Mouse (Mus musculus): Measurements from ENCODE around the gene Smim22. TPM values are rescaled to one million over a fixed set of nuclear protein-coding genes. Genes with fewer than 3 reads are reported as not detected.
A peak's percentile ranks its signal among the peaks of the same experiment; 100 is the strongest.

Gene Smim22
- total RNA-seq (2021) = not detected
- long read RNA-seq, experiment 1, partial matches to known transcripts = 0 of 1 reads
- long read RNA-seq, experiment 1, other reads (novel, unspliced or antisense) = 1 of 1 reads
- long read RNA-seq, experiment 2 = 0 reads

DNA sequence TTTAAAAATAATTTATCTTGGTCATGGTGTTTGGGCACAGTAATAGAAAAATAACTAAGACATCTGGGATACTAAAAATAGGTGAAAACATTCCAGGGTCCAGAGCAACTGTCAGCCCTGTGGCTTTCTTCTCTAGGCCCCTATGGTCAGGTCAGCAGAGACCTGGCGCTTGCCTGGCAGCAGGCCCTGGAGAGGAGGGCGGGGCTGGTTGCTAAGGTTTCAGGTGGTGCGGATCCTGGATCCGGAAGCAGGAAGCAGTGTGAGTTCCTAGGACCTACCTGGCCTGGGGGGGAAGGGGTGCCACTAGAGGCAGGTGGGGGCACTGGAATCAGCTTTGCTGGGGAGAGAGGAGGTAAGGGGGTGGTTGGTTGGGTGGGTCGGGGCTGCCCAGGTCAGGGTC is at the start of gene Smim22:
Gene Smim22 (plus strand): TSS at position 222 of the 400 bp plus-strand sequence.
- DNase-seq = no peak
- intact Hi-C loops (cut with DNase I) = no loop called here

- DNase-seq = no peak
- intact Hi-C loops (cut with DNase I) = no loop called here
Measured at GRCm38 (mm10) chr16:4957446-4957845, 49.6 kb upstream of the Smim22 start.

GRCm38 (mm10) chr16:4960260-4960659 is 46.8 kb upstream of the Smim22 start:
- intact Hi-C loops (cut with DNase I) = no loop called here

DNA sequence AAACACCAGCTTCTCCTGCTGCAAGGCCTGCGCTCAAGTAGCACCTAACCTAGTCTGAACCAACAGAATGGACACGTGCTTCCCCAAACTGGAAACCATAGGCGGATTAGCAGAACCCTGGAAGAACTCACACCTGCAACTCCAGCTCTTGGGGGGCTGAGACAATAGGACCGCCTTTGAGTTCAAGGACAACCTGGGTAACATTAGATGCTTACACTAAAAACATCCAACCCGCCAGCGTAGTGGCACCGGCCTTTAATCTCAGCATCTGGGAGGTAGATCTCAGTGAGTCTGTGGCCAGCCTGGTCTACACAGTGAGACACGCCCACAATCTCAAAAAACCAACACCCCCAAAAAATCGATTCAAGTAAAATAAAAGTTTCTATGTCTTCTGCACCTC is 43.7 kb upstream of the Smim22 start:
- intact Hi-C loops (cut with DNase I) = no loop called here
- no peak for DNase-seq

More at GRCm38 (mm10) chr16:4960260-4960659, 46.8 kb upstream of the Smim22 start:
- DNase-seq = no peak

DNA sequence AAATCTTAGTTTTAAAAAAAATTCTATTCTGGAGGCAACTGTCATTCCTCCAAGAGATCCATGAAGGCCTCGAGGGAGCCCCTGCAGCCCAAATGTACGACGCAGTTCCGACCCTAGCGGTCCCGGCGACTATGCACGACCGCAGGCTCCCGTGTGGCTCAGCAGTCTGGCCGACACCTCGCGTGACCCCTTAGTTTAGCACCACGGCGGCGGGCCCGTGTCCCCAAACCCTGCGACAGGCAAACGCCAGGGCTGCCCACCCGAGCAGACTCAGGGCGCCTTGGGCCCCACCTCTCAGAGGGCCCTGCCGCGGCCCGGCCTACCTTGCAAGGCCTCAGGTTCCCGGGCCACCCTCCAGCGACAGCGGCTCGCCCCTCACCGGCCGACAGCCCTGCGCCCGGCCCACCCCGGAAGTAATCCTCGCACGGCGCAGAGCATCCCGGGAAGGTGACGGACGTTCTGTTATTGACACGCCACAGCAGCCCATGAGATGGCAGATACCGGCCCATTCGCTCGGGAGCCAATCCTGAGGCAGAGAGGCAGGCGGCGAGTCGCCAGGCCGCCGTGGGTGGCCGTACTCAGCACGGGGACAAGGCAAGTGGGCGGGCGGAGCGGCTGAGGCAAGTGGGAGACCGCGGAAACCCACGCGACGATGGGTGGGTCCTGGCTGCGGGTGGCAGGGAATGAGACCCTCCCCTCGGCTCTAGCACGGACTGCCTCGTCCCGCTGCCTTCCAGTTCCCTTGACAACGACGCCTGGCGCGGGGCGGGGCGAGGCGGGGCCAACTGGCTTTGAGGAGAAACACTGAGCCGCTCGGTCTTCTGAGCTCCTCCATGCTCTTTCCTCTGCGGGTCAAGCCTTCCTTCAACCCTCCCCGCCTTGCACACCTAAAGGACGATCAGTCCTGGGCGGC is 43.0 kb upstream of the Smim22 start, which contains the start of gene Anks3:
Gene Anks3 (minus strand): TSS at position 409 of the 913 bp plus-strand sequence.
- peak; percentile 96 to 97 for DNase-seq
- intact Hi-C loops (cut with DNase I) = no loop called here

- DNase-seq = no peak
- intact Hi-C loops (cut with DNase I) = no loop called here
Measured at GRCm38 (mm10) chr16:4964731-4965391, 42.2 kb upstream of the Smim22 start.

GRCm38 (mm10) chr16:4965392-4966129 is 41.5 kb upstream of the Smim22 start:
- no peak for DNase-seq

GRCm38 (mm10) chr16:4968426-4968825 is 38.7 kb upstream of the Smim22 start:
- no peak for DNase-seq
- intact Hi-C loops (cut with DNase I) = no loop called here

More at GRCm38 (mm10) chr16:4965392-4966129, 41.5 kb upstream of the Smim22 start:
- intact Hi-C loops (cut with DNase I) = no loop called here

DNA sequence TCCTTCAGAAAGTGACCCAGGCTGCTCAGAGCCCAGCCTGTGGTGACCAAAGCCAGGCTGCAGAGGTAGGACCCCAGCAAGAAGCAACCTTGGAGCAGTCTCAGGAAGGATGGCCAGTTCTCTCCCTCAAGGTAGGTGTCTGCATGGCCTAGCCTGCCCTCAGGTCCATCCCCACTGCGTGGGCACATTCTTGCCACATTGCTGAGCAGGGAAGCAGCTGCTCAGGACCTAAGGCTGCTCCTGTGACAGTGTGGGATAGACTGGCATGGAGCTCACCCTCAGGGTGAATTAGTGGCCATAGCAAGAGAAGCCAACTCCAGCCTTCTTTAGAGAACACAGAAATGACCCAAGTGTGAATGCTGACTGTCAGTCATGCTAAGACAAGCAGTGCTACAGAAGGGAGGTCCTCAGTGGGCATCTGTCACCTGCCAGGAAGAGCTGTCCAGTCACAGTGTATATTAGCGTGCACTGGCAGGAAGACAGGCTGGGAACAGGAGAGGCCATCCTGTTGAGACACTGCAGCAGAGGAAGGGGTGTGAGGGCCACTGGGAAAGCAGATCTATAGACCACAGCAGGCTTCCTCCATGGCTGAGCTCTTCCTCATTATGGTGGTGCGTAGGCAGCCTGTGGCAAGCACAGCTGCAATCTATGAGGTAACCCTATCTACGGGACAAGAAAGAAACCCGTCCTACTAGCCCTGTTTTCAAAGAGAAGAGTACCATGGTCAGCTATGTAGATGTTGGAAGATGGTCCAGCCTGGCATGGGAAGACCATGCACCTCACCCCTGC is 37.8 kb upstream of the Smim22 start:
- no peak for DNase-seq
- intact Hi-C loops (cut with DNase I) = no loop called here

DNA sequence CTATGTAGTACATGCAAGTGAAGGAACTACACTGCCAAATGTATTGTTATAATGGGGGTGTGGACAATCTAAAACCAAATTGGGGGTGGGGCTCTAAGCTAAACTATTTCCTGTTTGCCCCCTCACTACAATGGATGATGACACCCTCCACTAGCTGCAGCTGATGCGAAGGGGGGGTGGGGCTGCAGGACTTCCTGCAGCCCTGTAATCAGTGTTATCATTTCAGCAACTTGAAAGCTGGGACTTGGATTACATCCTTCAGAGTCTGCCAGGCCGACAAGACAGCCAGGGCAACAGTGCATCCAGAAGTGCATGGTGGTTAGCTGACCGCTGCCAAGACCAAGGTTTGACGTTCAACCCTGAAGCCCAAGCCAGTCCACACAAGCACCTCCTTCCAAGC is 35.5 kb upstream of the Smim22 start:
- intact Hi-C loops (cut with DNase I) = no loop called here
- no peak for DNase-seq

DNA sequence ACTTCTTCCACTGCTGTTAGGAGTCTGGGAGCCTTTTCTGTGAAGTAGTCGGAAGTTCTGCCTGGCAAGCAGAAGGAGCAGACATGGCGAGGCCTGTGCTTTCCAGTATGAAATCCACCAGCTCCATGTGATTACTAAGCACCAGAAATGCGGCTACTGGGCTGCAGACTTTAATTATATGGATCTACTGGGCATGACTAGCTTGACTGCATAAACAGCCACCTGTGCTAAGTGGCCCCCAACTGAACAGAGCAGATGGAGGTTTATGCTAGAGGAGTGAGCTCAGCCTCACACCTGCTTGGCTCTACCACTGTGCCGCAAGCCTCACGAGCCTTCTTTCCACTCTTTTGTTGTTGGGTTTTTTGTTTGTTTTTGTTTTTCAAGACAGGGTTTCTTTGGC is 32.6 kb upstream of the Smim22 start:
- no peak for DNase-seq
- intact Hi-C loops (cut with DNase I) = no loop called here

- intact Hi-C loops (cut with DNase I) = no loop called here
- DNase-seq = no peak
Measured at GRCm38 (mm10) chr16:4976180-4976579, 30.9 kb upstream of the Smim22 start.

DNA sequence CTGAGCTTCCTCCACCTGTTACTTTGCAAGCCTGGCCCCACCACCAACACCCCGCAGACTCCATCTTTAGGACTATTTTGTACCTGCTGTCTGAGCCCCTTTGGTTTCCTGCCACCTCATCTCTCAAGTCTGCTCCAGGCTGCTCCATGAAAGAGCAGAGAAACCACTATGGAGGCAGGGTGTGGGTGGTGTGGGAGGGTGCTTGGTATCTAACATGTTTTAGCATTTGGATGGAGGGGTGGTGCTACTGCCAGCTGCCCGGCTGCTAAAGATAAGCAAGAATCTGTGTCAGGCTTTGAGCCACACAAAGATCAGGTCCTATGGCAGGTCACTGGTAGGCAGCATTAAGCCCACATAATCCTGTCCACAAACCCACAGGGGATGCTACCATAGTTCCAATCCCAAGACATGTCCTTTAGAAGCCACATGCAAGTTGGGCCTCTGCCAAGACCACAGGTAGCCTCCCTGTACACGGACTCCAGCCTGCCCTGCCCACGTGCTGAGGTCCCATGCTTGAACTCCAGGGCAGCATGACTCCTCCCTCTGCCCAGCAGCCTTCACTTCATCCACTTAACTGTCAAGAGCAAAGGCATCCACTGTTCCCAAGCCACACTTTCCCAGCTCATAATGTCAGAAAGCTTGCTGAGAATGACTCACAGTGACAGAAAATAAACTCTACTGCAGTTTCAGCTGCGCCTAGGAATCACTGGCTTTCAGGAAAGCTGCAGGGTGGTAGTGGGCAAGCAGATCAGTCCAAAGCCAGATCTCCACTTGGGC is 28.6 kb upstream of the Smim22 start:
- no peak for DNase-seq
- intact Hi-C loops (cut with DNase I) = no loop called here

DNA sequence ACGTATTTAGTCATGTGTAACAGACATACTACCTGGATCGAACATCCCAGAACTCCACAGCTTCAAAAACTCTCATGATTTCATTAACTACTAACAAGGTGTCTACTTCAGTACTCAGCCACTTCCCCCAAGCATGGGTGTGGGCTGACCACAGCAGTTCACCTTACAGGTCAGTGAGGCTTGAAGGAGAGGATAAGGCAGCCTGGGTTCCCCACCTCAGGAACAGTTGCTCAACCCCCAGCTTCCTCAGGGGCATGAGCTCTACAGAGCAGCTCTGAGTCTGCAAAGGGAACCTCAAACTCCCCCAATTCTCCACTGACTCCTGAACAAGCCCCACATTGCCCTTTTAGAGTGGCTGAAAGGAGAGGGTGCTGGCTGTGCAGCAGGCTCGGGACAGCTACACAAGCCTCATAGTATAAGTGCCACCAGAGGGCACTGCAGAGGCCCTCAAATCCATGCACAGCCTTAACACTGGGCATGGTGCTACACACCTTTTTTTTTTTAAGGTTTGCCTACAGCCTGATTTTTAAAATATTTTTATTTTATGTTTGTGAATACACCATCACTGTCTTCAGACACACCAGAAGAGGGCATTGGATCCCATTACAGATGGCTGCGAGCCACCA is 27.2 kb upstream of the Smim22 start:
- DNase-seq = no peak
- intact Hi-C loops (cut with DNase I) = loop anchor here (1.0 to 5.0 kb wide), 2 partner anchors 165 to 217 kb away; no protein-coding TSS in a partner anchor

- no peak for DNase-seq
Measured at GRCm38 (mm10) chr16:4984717-4985116, 22.4 kb upstream of the Smim22 start.

GRCm38 (mm10) chr16:4993276-4993675 is 13.8 kb upstream of the Smim22 start:
- no peak for DNase-seq
- intact Hi-C loops (cut with DNase I) = no loop called here

More at GRCm38 (mm10) chr16:4984717-4985116, 22.4 kb upstream of the Smim22 start:
- intact Hi-C loops (cut with DNase I) = loop anchor here (5.0 kb wide), 1 partner anchor 213 kb away; no protein-coding TSS in a partner anchor

DNA sequence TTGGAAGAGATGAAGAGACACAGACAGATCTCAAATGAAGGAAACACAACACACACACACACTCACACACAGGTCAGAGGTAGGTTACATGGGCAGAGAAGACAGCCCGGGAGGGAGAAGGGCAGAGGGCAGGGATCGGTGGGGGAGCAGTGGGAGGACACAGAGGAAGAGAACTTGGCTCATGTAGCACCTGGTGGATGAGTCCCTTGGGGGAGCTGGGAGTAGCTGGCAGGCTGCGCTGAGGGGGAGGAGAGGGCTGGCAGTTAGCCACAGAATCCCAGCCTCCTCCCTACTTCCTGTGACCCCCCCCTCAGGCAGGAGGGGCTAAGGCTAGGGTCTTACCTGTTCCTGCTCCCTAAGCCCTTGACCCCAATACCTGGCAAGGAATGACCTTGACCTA is 9.5 kb upstream of the Smim22 start, which contains the start of gene Sept12:
Gene Sept12 (minus strand): TSS at position 300 of the 400 bp plus-strand sequence.
- intact Hi-C loops (cut with DNase I) = no loop called here
- no peak for DNase-seq

DNA sequence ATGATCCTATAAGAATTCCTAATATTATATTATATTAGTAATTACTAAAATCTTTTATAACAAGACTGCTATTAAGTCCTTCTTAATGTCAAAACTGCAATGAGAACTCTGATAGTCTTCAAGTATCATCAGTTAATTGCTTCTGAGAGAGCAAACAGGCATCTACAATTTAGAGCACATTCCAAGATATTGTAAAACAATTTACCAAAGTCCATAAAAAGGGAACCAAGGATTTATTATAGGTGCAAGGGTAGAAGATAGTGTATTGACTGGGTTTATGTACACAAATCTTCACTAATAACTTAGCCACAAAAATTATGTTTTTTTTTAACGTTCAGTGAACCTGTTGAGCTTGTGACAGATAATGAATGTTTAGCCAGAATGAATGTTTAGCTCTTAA is 8.1 kb upstream of the Smim22 start:
- no peak for DNase-seq
- intact Hi-C loops (cut with DNase I) = no loop called here
